ENCODE assay signal across 17 mouse cellular contexts in genomic region chr3:105870558-105870957, GRCm38 (mm10). TPM values are rescaled to one million over a fixed set of nuclear protein-coding genes. Genes with fewer than 3 reads are reported as not detected.
"Had no signal": no experiment of that assay in that cellular context is flagged by ENCODE, and none has a peak within 500 bp of the region (broad histone marks: within the 10 kb centered on the region; RNA-seq: fewer than 3 reads in every experiment).

Gene Adora3, plus strand, starts transcription at chr3:105870858.
Gene Tmigd3, plus strand, starts transcription at chr3:105870903.

- H3K9me3 ChIP-seq: limb, embryonic 12.5 days; liver, embryonic 13.5 days; lung, embryonic 15.5 days; midbrain, embryonic 13.5 days; neural tube, embryonic 12.5 days had no signal

- H3K27me3 ChIP-seq: limb, embryonic 12.5 days; liver, embryonic 13.5 days; lung, embryonic 15.5 days; midbrain, embryonic 13.5 days; neural tube, embryonic 12.5 days had no signal

- H3K4me3 ChIP-seq: limb, embryonic 12.5 days; liver, embryonic 13.5 days; lung, embryonic 15.5 days; midbrain, embryonic 13.5 days; neural tube, embryonic 12.5 days had no signal

- H3K27ac ChIP-seq: limb, embryonic 12.5 days; liver, embryonic 13.5 days; macrophage; midbrain, embryonic 13.5 days; neural tube, embryonic 12.5 days had no signal

- H3K4me2 ChIP-seq: limb, embryonic 12.5 days; liver, embryonic 13.5 days; lung, embryonic 15.5 days; midbrain, embryonic 13.5 days; neural tube, embryonic 12.5 days had no signal

- DNase-seq: kidney, adult 8-10 months; kidney, postnatal 25 days; liver; liver, embryonic 13.5 days; liver, postnatal 0 days; lung, postnatal 14 days; spleen, adult 18-20 months; thymus, postnatal 4 days had no signal

- H3K4me1 ChIP-seq: neural tube, embryonic 12.5 days had no signal

- H3K9ac ChIP-seq: limb, embryonic 12.5 days; liver, embryonic 13.5 days; liver, postnatal 0 days; lung, embryonic 15.5 days; midbrain, embryonic 13.5 days; neural tube, embryonic 12.5 days had no signal

- H3K36me3 ChIP-seq: limb, embryonic 12.5 days; liver, embryonic 13.5 days; lung, embryonic 15.5 days; midbrain, embryonic 13.5 days; neural tube, embryonic 12.5 days had no signal

- ATAC-seq: liver, postnatal 0 days; midbrain, embryonic 13.5 days had no signal

RNA-seq across cellular contexts. Expression of gene Adora3, which starts in this region (rescaled TPM):
- total RNA-seq: megakaryocyte-erythroid progenitor cell, adult 5-6 weeks had no signal
- polyA plus RNA-seq: kidney, embryonic 16.5 days; limb, embryonic 12.5 days; neural tube, embryonic 12.5 days had no signal

RNA-seq across cellular contexts. Expression of gene Tmigd3, which starts in this region (rescaled TPM):
- total RNA-seq: left cerebral cortex, postnatal 36 days; megakaryocyte-erythroid progenitor cell, adult 5-6 weeks; neutrophil, adult 5-6 weeks had no signal
- polyA plus RNA-seq: kidney, embryonic 16.5 days; midbrain, embryonic 13.5 days; neural tube, embryonic 12.5 days had no signal
